In genomic region chr11:23894141-23895059, GRCm38 (mm10) we compare ENCODE assay signal across 8 mouse cellular contexts. TPM values are rescaled to one million over a fixed set of nuclear protein-coding genes. Genes with fewer than 3 reads are reported as not detected.
DNase-seq lines count a peak whose midpoint lies in the region; ATAC-seq lines count a peak whose summit lies in the region.

No protein-coding gene starts in this region.

- 2% methylated on average over 30 of the region's 48 CpGs for WGBS in hindbrain, embryonic 12.5 days
- WGBS in liver, embryonic 15.5 days (ENCODE audit: insufficient replicate concordance), result under 1% methylated on average over 48 of the region's 48 CpGs

- peak; percentile 8 for DNase-seq in left cerebral cortex, adult 11 months (ENCODE audit: low spot score)
- DNase-seq in left cerebral cortex, postnatal 25 days (ENCODE audit: low spot score in 2 of 2), result no peak
- peak; percentile 22 for DNase-seq in Muller cell, postnatal 12 days (ENCODE audit: inconsistent ontology term)
- DNase-seq in embryo, embryonic 11 days, result peak; percentile 48
- peak; percentile 1 for DNase-seq in retina, postnatal 1 day
- no peak for DNase-seq in cerebellum, adult 11 months

- peak overlapping the region; percentile 67 for H3K4me2 ChIP-seq in hindbrain, embryonic 12.5 days (replicated peaks)
- H3K4me2 ChIP-seq in liver, embryonic 15.5 days, result peak overlapping the region; percentile 90

- H3K9ac ChIP-seq in hindbrain, embryonic 12.5 days, result peak overlapping the region; percentile 91
- peak overlapping the region; percentile 79 for H3K9ac ChIP-seq in liver, embryonic 15.5 days

- H3K36me3 ChIP-seq in hindbrain, embryonic 12.5 days, result peaks cover 8% of the 10 kb centered on the region
- 0 out of 2 replicates have a peak, but pooled peaks cover 2% of the 10 kb centered on the region for H3K36me3 ChIP-seq in liver, embryonic 15.5 days (replicated peaks)

- H3K4me1 ChIP-seq in hindbrain, embryonic 12.5 days, result peaks cover 7% of the 10 kb centered on the region
- H3K4me1 ChIP-seq in liver, embryonic 15.5 days (replicated peaks), result peaks cover 11% of the 10 kb centered on the region

- no peaks in the 10 kb centered on the region for H3K27me3 ChIP-seq in hindbrain, embryonic 12.5 days
- H3K27me3 ChIP-seq in liver, embryonic 15.5 days, result peaks cover 12% of the 10 kb centered on the region

- H3K9me3 ChIP-seq in hindbrain, embryonic 12.5 days (replicated peaks), result no peaks in the 10 kb centered on the region
- H3K9me3 ChIP-seq in liver, embryonic 15.5 days (replicated peaks), result no peaks in the 10 kb centered on the region

- peak overlapping the region; percentile 97 for H3K27ac ChIP-seq in hindbrain, embryonic 12.5 days
- peak overlapping the region; percentile 78 for H3K27ac ChIP-seq in liver, embryonic 15.5 days (replicated peaks)

- peak; percentile 90 for ATAC-seq in hindbrain, embryonic 12.5 days (ENCODE audit: low FRiP score)
- peak; percentile 85 for ATAC-seq in liver, embryonic 15.5 days (ENCODE audit: insufficient read depth)

- peak overlapping the region; percentile 96 for H3K4me3 ChIP-seq in hindbrain, embryonic 12.5 days
- peak overlapping the region; percentile 93 for H3K4me3 ChIP-seq in liver, embryonic 15.5 days (replicated peaks)

- intact Hi-C loops in left cerebral cortex, postnatal 25 days (cut with DNase I), result loop anchor here (5.0 kb wide), 2 partner anchors 58 to 122 kb away; partner anchors contain the start of gene Rel

RNA-seq across cellular contexts. Expression of gene Papolg, which starts 0.7 kb away (rescaled TPM):
- total RNA-seq in left cerebral cortex, postnatal 25 days (2021), result 10 to 100 TPM; 19.9 to 21.6 TPM
- polyA plus RNA-seq in hindbrain, embryonic 12.5 days (2016; fragmentation: Nextera tagmentation; extraction: Ambion mirVana), result 27.7 and 29.0 TPM in 2 replicates
- polyA plus RNA-seq in liver, embryonic 15.5 days (2015; fragmentation: Nextera tagmentation; extraction: Ambion mirVana), result 3.7 and 3.8 TPM in 2 replicates

Comparison
In these comparisons a context has a peak if more than half of its experiments do, and no peak if none do; other contexts are left out.
1. DNase-seq: peak in left cerebral cortex, adult 11 months (single experiment), Muller cell, postnatal 12 days (single experiment), embryo, embryonic 11 days (single experiment) and retina, postnatal 1 day (single experiment); none in left cerebral cortex, postnatal 25 days (0 of 2) and cerebellum, adult 11 months (single experiment).